Mouse (Mus musculus) neural tube, embryonic 13.5 days (tissue): ENCODE data around the gene Trmt2a. TPM values are rescaled to one million over a fixed set of nuclear protein-coding genes. Genes with fewer than 3 reads are reported as not detected.

Experiments
- ATAC-seq: fragments of 200-750 bp; cut with Nextera tagmentation; 2 replicates; pipeline ENCODE4 v1.8.0; 2017; ENCODE audit warnings: low read depth, mild to moderate bottlenecking, moderate TSS enrichment, moderate library complexity
- H3K27ac ChIP-seq: fragments of 300-500 bp; sonication (generic); replicated peaks from 2 replicates; pipeline ENCODE4 v1.5.1; 2015; ENCODE audit warnings: moderate library complexity, mild to moderate bottlenecking, inconsistent platforms
- H3K27me3 ChIP-seq: fragments of 300-500 bp; sonication (generic); 2 replicates; pipeline ENCODE4 v1.6.1; 2015; ENCODE audit warnings: mild to moderate bottlenecking, inconsistent platforms
- H3K36me3 ChIP-seq: fragments of 300-500 bp; sonication (generic); 2 replicates; pipeline ENCODE4 v1.6.1; 2015; ENCODE audit warnings: mild to moderate bottlenecking, inconsistent platforms
- H3K4me1 ChIP-seq: fragments of 300-500 bp; sonication (generic); replicated peaks from 2 replicates; pipeline ENCODE4 v1.6.1; 2015; ENCODE audit warnings: inconsistent platforms
- H3K4me2 ChIP-seq: fragments of 300-500 bp; sonication (generic); 2 replicates; pipeline ENCODE4 v1.6.1; 2015; ENCODE audit warnings: inconsistent platforms, mild to moderate bottlenecking, moderate library complexity
- H3K4me3 ChIP-seq: fragments of 300-500 bp; sonication (generic); 2 replicates; pipeline ENCODE4 v1.5.1; 2015; ENCODE audit warnings: mild to moderate bottlenecking, inconsistent platforms
- H3K9ac ChIP-seq: fragments of 300-500 bp; sonication (generic); 2 replicates; pipeline ENCODE4 v1.6.1; 2015; ENCODE audit warnings: moderate library complexity, mild to moderate bottlenecking, inconsistent platforms
- H3K9me3 ChIP-seq: fragments of 300-500 bp; sonication (generic); 2 replicates; pipeline ENCODE4 v1.6.1; 2016; ENCODE audit warnings: inconsistent platforms
- WGBS: fragments of 180-500 bp; shearing (Covaris S2); methylation state at CpG from one replicate; pipeline ENCODE4 v1.1.7; 2015; 5-methylcytosine and 5-hydroxymethylcytosine counted together
- polyA plus RNA-seq: library from polyadenylated mRNA; unstranded; fragments of >200 nt; fragmentation: Nextera tagmentation; extraction: Ambion mirVana; gene quantifications from 2 replicates; pipeline ENCODE4 v1.2.1, GENCODE M21; 2015

Gene Trmt2a
- polyA plus RNA-seq, 1 experiment from 2014 or later, result 92.0 TPM

DNA sequence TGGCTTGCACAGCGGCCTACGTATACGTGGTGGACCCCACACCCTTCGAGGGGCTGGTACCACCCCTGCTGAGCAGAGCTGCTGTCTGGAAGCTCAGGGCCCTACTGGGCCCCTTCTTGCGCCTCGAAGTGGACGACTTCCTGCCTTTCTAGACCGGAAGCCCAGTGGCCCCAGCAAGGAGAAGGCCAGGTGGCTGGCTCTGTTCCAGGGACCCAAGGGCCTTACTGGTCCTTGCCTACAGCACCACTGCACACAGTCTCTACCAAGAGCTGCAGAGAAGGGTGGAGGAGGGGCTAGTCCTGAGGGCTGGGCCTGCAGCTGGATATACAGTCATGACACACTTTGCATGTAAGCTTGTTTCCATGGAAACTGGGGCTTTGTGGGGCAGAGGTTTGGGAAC lies 28.5 kb upstream of the Trmt2a start:
- Histone ChIP-seq H3K4me3 (no peak overlapping the region), H3K36me3 (peaks cover 44% of the 10 kb centered on the region), H3K4me1 (peaks cover 34% of the 10 kb centered on the region), H3K9ac (peak overlapping the region; percentile 17; the same call in 1 of the 2 replicates), H3K9me3 (no peaks in the 10 kb centered on the region), H3K4me2 (no peak overlapping the region), H3K27me3 (no peaks in the 10 kb centered on the region), H3K27ac (no peak overlapping the region)
- ATAC-seq, result peak; percentile 37; the same call in 1 of the 2 replicates
- 57% methylated on average over 8 of the region's 8 CpGs for WGBS

DNA sequence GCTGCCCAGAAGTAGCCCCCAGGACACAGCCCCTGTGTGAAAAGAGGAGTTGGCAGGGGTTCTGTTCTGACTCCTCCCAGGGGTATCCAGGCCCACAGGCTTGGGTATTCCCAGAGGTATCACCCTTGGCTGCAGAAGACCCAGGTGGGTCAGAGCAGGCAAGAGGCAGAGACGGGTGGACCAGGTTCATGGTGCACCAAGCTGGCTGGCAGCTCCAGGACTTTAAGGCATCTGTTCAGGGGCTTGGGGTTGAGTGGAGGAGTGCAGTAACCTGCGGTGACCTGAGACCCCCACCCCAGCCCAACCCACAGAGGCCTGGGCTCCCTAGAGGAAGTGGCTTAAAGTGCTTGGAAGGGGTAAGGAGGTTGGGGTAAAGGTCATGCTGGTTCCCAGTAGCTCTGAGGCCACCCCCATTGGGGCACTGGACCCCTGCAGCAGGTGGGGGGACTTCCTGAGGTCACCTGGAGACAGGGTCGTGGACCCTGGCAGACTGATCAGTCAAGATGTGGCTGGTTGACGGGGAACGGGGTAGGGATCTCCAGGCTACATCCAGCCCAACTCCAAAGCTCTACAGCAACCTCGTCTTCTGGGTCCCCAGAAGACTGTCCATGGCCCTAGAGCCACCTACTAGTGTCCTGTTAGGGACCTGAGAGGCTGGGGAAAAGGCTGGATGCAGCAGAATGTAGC lies 27.5 kb upstream of the Trmt2a start:
- no peak overlapping the region for H3K4me3 ChIP-seq
- no peak for ATAC-seq
- H3K36me3 ChIP-seq, result peaks cover 54% of the 10 kb centered on the region
- no peak overlapping the region for H3K4me2 ChIP-seq
- H3K27ac ChIP-seq, result no peak overlapping the region
- H3K27me3 ChIP-seq, result no peaks in the 10 kb centered on the region
- WGBS, result 91% methylated on average over 6 of the region's 6 CpGs
- no peaks in the 10 kb centered on the region for H3K9me3 ChIP-seq
- H3K4me1 ChIP-seq, result peaks cover 24% of the 10 kb centered on the region
- no peak overlapping the region for H3K9ac ChIP-seq

DNA sequence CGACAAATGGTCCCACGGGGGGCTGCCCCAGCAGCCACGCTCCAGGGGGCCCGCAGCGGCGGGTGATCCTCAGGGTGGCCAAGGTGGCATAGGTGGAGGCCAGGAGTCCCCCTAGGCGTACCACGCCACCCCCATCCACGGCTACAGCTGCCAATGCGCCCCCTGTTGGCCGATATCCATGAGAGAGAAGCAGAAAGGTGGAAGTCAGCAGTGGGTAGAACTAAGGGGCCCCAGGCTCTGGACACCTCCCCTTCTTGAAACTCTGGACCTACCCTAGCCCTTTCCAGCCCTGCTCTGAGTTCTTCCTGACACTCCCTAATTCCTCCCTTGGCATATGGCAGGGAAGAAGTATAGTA lies 27.0 kb upstream of the Trmt2a start:
- H3K4me2 ChIP-seq, result no peak overlapping the region
- 82% methylated on average over 11 of the region's 11 CpGs for WGBS
- H3K9me3 ChIP-seq, result no peaks in the 10 kb centered on the region
- no peaks in the 10 kb centered on the region for H3K27me3 ChIP-seq
- H3K27ac ChIP-seq, result no peak overlapping the region
- H3K4me3 ChIP-seq, result no peak overlapping the region
- H3K9ac ChIP-seq, result no peak overlapping the region
- no peak for ATAC-seq
- H3K4me1 ChIP-seq, result peaks cover 21% of the 10 kb centered on the region
- peaks cover 59% of the 10 kb centered on the region for H3K36me3 ChIP-seq

DNA sequence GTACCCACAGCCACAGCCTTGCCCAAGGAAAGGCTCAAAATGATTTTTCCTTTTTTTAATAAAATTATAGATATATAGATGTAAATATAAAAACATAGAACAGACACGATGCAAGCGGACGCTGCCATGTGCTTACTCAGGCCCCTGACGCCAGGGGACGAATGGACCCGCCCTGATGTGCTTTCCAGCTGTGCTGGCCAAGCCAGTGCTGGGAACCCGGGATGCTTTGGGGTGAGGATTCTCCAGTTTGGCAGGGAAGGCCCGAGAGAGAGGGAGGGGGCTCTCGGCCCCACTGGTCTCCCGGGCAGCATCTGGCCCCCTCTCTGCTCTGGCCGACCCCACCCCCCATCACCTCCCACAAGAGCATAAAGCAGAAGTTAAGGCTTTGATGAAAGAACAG lies 26.3 kb upstream of the Trmt2a start:
- H3K36me3 ChIP-seq, result peaks cover 65% of the 10 kb centered on the region
- H3K27me3 ChIP-seq, result no peaks in the 10 kb centered on the region
- no peak overlapping the region for H3K9ac ChIP-seq
- no peak overlapping the region for H3K4me3 ChIP-seq
- peaks cover 21% of the 10 kb centered on the region for H3K4me1 ChIP-seq
- no peak overlapping the region for H3K4me2 ChIP-seq
- ATAC-seq, result no peak
- WGBS, result 86% methylated on average over 11 of the region's 11 CpGs
- H3K9me3 ChIP-seq, result no peaks in the 10 kb centered on the region
- H3K27ac ChIP-seq, result no peak overlapping the region

DNA sequence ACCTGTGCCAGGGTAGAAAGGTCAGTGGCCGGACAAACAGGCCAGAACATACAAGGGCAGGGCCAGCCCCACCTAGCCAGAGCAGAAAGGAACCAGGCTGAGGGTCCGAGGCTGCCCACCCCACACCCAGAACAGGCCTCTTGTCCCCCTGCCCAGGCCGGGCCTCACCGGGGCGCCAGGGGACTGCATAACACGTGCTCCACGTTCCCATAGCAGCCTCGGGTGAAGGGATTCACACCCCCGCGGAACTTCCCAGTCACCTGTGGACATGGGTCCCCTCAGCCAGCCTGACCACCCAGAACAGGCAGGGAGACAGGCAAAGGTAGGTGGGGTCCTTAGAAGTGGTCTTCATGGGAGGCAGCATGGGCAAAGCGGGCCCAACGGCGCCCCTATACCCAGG lies 21.3 kb upstream of the Trmt2a start:
- no peak overlapping the region for H3K4me3 ChIP-seq
- no peak for ATAC-seq
- no peaks in the 10 kb centered on the region for H3K27me3 ChIP-seq
- no peak overlapping the region for H3K27ac ChIP-seq
- no peak overlapping the region for H3K9ac ChIP-seq
- no peak overlapping the region for H3K4me2 ChIP-seq
- peaks cover 33% of the 10 kb centered on the region for H3K4me1 ChIP-seq
- no peaks in the 10 kb centered on the region for H3K9me3 ChIP-seq
- WGBS, result 92% methylated on average over 13 of the region's 13 CpGs
- H3K36me3 ChIP-seq, result peaks cover 69% of the 10 kb centered on the region

DNA sequence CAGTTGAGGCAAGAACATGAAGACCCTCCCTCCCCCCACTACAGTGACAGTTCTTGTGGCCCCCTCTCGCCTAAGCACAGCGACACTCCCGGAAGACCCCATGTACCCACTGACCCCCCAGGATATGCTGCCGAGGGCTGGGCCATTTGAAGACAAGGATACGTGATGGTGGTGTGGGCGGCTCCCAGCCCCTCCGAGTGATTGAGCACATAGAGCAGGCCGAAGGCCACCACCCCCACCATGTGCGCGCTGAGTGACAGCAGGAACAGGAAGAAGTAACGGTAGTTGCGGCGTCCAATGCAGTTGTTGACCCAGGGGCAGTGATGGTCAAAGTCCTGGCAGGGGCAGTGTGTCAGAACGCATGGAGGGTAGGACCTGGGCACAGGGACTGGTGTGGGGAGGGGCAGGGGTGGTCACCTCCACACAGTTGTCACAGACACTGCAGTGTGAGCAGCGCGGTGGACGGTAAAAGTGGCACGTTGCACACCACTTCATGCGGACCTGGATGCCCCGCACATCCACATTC lies 20.5 kb upstream of the Trmt2a start:
- Histone ChIP-seq H3K9ac (no peak overlapping the region), H3K4me2 (no peak overlapping the region), H3K4me1 (peaks cover 36% of the 10 kb centered on the region), H3K9me3 (no peaks in the 10 kb centered on the region), H3K27me3 (no peaks in the 10 kb centered on the region), H3K27ac (no peak overlapping the region), H3K4me3 (no peak overlapping the region), H3K36me3 (peaks cover 61% of the 10 kb centered on the region)
- WGBS, result 96% methylated on average over 20 of the region's 20 CpGs
- no peak for ATAC-seq

DNA sequence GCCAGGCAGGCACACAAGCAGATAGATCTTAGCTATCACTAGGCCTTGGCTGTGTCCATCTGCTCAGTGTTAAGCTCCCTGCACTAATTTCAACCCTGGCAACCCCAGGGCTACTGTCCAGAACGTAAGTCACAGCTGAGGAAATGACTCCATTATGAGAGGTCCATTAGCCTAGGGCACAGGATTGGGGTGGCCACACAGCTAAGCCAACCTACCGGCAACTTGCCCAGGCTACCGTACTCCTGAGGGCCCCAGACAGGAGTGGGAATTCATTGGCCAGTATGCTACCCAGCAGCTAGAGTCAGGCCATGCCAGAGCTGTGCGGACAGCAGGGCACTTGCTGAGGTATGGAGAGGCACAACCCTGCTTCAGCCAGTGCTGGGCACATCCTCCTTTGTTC lies 19.6 kb upstream of the Trmt2a start:
- no peak overlapping the region for H3K27ac ChIP-seq
- ATAC-seq, result no peak
- no peak overlapping the region for H3K4me3 ChIP-seq
- H3K9ac ChIP-seq, result no peak overlapping the region
- no peaks in the 10 kb centered on the region for H3K27me3 ChIP-seq
- no peak overlapping the region for H3K4me2 ChIP-seq
- H3K4me1 ChIP-seq, result peaks cover 45% of the 10 kb centered on the region
- peaks cover 52% of the 10 kb centered on the region for H3K36me3 ChIP-seq
- no peaks in the 10 kb centered on the region for H3K9me3 ChIP-seq
- WGBS, result 83% methylated on average over 4 of the region's 4 CpGs

DNA sequence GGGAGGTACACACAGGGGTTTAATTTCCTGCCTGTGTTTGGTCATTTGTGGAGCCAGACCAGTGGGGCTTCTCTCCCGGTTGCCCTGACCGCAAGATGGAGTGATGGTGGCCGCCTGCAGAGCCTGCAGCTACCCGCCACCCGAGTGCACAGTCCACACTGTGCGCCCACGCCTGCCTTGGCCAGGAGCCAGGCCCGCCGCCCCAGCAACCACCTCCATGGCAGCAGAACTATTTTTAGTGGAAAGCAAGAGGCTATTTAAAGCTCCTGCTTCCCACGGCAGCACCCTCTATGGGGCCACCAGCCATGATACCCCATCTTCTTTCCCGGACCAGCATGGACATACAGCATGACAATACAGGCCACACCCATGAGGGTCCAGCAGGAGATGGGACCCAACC lies 18.9 kb upstream of the Trmt2a start:
- no peak overlapping the region for H3K27ac ChIP-seq
- H3K4me2 ChIP-seq, result no peak overlapping the region
- no peak overlapping the region for H3K9ac ChIP-seq
- 61% methylated on average over 11 of the region's 11 CpGs for WGBS
- no peak overlapping the region for H3K4me3 ChIP-seq
- H3K27me3 ChIP-seq, result no peaks in the 10 kb centered on the region
- no peaks in the 10 kb centered on the region for H3K9me3 ChIP-seq
- H3K4me1 ChIP-seq, result peaks cover 52% of the 10 kb centered on the region
- no peak for ATAC-seq
- peaks cover 44% of the 10 kb centered on the region for H3K36me3 ChIP-seq

DNA sequence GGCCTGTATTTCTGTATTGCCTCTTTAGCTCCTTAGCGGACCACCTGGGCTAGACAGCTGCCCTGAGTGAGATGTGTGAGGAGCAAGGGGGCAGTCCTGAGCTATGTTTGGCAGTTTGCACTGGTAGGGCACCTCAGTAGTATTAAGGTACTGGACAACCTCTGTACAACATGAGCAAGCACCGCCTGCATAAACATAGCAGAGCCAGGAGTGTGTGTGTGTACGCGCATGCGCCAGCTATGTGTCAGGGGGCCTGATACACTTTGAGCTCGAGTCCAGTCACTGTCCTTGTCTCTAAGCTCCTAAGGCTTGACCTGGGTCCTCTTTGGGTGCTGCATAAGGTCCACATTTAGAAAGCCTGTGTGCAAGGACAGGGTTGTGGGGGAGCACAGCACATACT lies 17.9 kb upstream of the Trmt2a start:
- no peak for ATAC-seq
- H3K4me1 ChIP-seq, result peaks cover 53% of the 10 kb centered on the region
- no peak overlapping the region for H3K27ac ChIP-seq
- 95% methylated on average over 6 of the region's 6 CpGs for WGBS
- H3K36me3 ChIP-seq, result peaks cover 34% of the 10 kb centered on the region
- H3K9ac ChIP-seq, result 0 out of 2 replicates have a peak overlapping the region, but pooled peaks have one; percentile 1
- H3K4me3 ChIP-seq, result no peak overlapping the region
- H3K27me3 ChIP-seq, result no peaks in the 10 kb centered on the region
- H3K9me3 ChIP-seq, result no peaks in the 10 kb centered on the region
- H3K4me2 ChIP-seq, result no peak overlapping the region

DNA sequence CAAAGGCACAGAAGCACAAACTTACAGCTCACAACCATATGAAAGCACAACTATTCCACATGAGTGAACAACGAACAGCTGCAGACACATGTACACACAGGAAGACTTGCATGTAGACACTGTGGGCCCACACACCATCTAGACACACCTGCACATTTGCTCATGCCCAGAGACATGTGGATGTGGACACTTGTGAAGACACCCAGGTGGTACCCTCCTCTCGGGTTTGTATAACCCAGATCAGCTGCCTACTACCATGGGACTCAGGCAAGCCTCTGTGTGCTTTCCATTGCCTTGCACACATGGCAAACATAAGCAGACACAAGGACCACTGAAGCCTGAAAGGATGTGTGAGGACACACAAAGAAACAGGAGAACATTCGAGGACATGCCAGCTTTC lies 17.4 kb upstream of the Trmt2a start:
- H3K4me3 ChIP-seq, result no peak overlapping the region
- peaks cover 30% of the 10 kb centered on the region for H3K36me3 ChIP-seq
- no peaks in the 10 kb centered on the region for H3K9me3 ChIP-seq
- H3K4me2 ChIP-seq, result no peak overlapping the region
- H3K27me3 ChIP-seq, result no peaks in the 10 kb centered on the region
- ATAC-seq, result no peak
- 91% methylated on average over 3 of the region's 3 CpGs for WGBS
- H3K4me1 ChIP-seq, result peaks cover 57% of the 10 kb centered on the region
- 0 out of 2 replicates have a peak overlapping the region, but pooled peaks have one; percentile 1 for H3K9ac ChIP-seq
- H3K27ac ChIP-seq, result no peak overlapping the region

DNA sequence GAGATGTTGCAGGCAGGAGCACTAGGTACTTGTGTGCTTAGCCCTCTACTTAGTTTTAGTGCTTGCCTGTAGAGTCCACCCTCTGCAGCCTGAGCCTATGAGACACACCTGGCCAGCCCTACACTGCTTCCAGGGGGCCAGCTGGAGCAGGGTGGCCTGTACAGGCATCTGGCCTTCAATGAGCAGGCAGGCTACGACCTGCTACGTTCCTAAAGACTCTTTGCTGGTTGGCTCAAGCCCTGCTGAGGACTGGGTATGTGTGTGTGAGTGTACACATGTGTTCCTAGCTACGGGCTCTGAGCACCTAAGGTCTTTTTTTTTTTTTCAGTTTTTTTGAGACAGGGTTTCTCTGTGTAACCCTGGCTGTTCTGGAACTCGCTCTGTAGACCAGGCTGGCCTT lies 17.0 kb upstream of the Trmt2a start:
- Histone ChIP-seq H3K4me3 (no peak overlapping the region), H3K4me1 (peaks cover 61% of the 10 kb centered on the region), H3K9me3 (no peaks in the 10 kb centered on the region), H3K27me3 (no peaks in the 10 kb centered on the region), H3K9ac (0 out of 2 replicates have a peak overlapping the region, but pooled peaks have one; percentile 1), H3K36me3 (peaks cover 26% of the 10 kb centered on the region), H3K4me2 (no peak overlapping the region), H3K27ac (no peak overlapping the region)
- 91% methylated on average over 4 of the region's 4 CpGs for WGBS
- ATAC-seq, result no peak

DNA sequence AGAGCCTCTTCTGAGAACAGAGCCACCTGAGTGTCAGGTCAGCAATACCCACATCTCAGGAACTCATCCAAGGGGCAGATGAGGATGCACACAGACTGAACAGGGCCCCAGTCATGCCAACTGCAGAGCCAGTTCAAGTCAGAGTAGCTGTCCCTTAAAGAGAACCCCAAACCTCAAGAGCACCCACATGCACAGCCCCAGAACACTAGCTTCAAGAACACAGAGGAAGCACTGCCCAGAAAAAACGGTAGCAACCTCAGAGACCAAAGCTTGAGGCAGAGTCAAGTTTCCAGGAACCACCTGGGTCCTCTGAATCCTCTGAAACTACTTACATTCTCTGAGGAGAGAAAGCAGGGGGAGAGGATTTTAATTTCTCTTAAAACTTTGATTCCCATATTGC lies 15.0 kb upstream of the Trmt2a start:
- Histone ChIP-seq H3K9ac (peak overlapping the region; percentile 90), H3K4me1 (peaks cover 63% of the 10 kb centered on the region)

More for the DNA sequence above, 15.0 kb upstream of the Trmt2a start:
- Histone ChIP-seq H3K9me3 (no peaks in the 10 kb centered on the region), H3K27me3 (no peaks in the 10 kb centered on the region), H3K36me3 (peaks cover 14% of the 10 kb centered on the region), H3K4me3 (peak overlapping the region; percentile 88), H3K4me2 (peak overlapping the region; percentile 93), H3K27ac (no peak overlapping the region)
- WGBS, result 68% methylated on average over 1 of the region's 1 CpGs
- ATAC-seq, result no peak
